Mouse (Mus musculus) embryo, embryonic 11 days (tissue): ENCODE results near the gene Srarp.

ENCODE experiments used
- DNase-seq: peaks from one replicate; pipeline ENCODE4 v3.0.0-alpha.2; 2015

The Srarp gene

GRCm38 (mm10) chr4:141387093-141387784 lies 48.7 kb downstream of the Srarp start:
- peak; percentile 83 for DNase-seq

GRCm38 (mm10) chr4:141386150-141386549 lies 49.8 kb downstream of the Srarp start:
- no peak for DNase-seq

GRCm38 (mm10) chr4:141385275-141385674 lies 50.6 kb downstream of the Srarp start:
- peak; percentile 85 for DNase-seq
